Mouse (Mus musculus) hematopoietic stem cell, adult 5-6 weeks (primary cell): ENCODE measurements around the gene Adamts3. TPM values are rescaled to one million over a fixed set of nuclear protein-coding genes. Genes with fewer than 3 reads are reported as not detected.

Experiments used
- ATAC-seq, 2 experiments: fragments of 125-278 bp in 1 of 2; replicated peaks in 1 of 2; 2 replicates each; pipeline ENCODE4 v1.8.0; 2016 to 2017; ENCODE audit warnings: inconsistent platforms in 2 of 2, mild to moderate bottlenecking in 2 of 2, moderate number of reproducible peaks in 2 of 2, low read depth in 1 of 2, moderate TSS enrichment in 1 of 2; ENCODE audit not compliant: low FRiP score in 2 of 2, poor library complexity in 2 of 2, severe bottlenecking in 2 of 2, insufficient read depth in 1 of 2, low TSS enrichment in 1 of 2
- total RNA-seq: library from RNA; stranded (forward); fragments of 172-1452, 232-1000 nt; gene quantifications from 2 replicates; pipeline ENCODE4 v1.2.3, GENCODE M21; 2017

Adamts3 gene
- total RNA-seq, 1 experiment from 2014 or later: 8.7 TPM

DNA sequence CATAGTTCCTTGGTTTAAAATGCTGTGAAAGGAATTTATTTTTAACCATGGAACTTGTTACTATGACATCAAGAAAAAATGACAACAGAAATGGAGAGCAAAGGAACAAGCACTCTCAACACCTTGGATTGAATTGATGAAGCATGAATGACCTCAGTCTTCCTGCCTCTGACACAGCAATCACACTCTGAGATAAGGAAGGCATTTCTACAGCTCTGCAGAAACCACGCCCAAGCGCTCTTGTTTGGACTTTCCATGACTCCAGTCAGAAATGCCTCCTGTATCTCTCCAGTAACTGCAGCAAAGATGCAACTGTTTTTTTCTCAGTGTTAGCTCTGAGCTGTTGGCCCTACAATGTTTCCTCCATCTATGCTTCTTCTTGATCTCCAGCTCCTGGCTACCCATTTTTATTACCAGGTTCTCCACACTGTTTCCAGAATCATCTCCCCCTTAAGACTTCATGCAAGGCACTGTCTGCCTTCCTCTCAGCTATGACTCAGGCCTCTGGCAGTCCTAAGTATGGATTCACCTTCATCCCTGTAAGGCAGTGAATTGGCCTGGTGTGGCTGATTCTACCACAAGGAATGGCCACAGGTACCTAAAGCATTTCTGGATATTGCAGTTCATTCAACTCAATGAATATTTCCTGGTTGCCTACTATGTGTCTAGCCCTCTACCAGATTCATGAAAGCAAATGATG is 134.8 kb downstream of the Adamts3 start:
- ATAC-seq: peak; percentile 22 to 39; a peak in 1 of 4 replicates

GRCm38 (mm10) chr5:89747149-89747659 is 135.9 kb downstream of the Adamts3 start:
- ATAC-seq: no peak

GRCm38 (mm10) chr5:89745112-89745511 is 138.0 kb downstream of the Adamts3 start:
- ATAC-seq: no peak

- no peak for ATAC-seq
These were observed 148.4 kb downstream of the Adamts3 start for GRCm38 (mm10) chr5:89734759-89735158.

DNA sequence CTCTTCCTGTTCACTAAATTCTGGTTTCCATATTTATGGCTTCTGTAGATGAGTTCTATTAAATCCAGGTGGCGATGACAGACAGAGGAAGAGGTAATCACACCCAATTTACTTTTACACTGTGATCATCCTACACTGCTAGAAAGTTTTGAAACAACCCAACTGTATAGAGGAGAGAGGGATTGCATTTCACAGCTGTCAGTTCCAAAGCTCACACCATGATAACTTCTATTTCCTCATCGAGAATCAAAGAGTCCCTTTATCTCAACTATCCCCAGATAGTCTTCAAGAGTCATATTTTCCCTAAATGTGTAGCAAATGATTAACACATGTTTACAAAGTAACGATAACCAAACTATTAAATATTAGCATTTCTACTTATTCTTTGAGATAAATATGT is 152.7 kb downstream of the Adamts3 start:
- ATAC-seq: no peak

GRCm38 (mm10) chr5:89728117-89728516 is 155.0 kb downstream of the Adamts3 start:
- no peak for ATAC-seq

DNA sequence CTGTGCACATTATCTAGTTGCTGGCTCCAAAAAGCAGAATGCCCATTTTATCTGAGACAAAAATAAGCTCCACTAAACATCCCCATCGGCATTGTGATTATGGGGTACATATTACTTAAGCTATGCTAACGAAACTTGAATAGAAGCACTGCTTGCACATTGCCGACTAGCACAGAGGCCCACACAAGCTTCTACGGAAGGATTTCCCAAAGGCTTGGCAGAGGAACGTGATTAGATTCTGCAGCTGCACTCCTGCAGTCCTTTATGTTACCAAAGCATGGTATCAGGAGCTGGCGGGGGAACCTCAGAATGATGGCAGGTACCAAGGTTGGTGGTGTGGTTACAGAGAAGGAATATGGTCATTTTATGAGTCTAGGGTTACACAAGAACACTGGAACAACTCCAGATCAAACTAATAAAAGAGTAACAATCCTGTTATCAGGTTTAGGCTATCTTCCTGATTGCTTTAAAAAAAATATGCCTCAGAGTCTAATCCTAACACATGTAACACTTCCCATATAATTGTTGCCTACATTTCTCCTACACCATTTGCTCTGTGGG is 155.6 kb downstream of the Adamts3 start:
- ATAC-seq: no peak

- no peak for ATAC-seq
These were observed 168.6 kb downstream of the Adamts3 start for GRCm38 (mm10) chr5:89714552-89714951.

GRCm38 (mm10) chr5:89711116-89711859 is 171.8 kb downstream of the Adamts3 start:
- ATAC-seq: no peak

- ATAC-seq: no peak
These were observed 173.7 kb downstream of the Adamts3 start for GRCm38 (mm10) chr5:89709459-89709858.

DNA sequence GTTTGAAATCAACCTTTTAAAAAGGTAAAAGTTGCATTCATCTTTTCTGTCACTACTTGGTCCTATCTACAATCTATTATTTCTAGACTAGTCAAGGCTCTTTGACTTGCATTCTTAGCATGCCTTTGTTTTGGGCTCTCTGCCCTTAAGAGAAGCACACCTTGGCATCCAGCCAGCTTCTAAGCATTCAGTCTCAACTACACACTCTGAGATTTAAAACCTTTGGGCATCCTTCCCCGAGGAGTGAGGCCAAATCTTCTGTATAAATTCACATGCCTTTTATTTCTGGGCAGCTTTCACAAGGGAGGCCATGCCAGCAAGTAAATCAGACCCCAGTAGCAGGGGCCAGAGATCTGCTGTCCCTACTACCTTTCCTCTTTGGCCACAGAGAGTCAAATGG is 178.9 kb downstream of the Adamts3 start:
- no peak for ATAC-seq

DNA sequence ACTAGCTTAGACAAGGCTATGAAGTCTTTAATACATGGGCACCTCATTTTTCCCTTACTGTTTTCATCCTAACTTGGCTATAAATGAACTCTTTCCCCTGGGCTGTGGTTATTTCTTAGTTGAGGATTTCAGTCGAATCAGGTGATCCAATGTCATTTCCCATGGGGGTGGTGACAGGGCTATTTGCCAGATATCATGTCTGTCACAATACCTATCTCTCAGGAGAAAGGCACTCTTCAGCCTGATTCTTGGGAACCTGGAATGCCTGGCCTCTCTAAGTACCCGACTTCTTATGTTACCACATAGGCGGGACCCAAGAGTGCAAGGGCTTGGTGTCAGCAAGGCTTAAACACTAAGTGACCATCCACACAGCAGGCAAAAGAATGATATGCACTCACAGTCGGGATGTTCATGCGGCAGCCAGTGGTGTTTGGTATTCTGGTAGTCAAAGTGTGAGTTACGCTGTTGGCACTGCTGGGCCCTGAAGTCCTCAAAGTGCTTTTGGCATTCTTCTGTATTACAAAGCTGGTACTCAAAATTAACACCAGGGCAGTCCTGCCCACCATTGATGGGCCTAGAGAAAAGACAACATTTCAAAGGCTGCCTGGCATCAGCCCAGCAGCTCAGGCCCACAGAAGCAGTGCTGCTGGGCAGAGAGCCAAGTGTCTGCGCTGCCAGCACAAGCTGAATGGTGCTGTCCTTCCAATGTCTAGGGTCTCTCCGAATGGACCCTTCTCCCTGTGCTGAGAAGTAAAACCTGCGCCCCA is 181.7 kb downstream of the Adamts3 start:
- ATAC-seq: no peak

- no peak for ATAC-seq
These were observed 195.3 kb downstream of the Adamts3 start for GRCm38 (mm10) chr5:89687826-89688225.

- no peak for ATAC-seq
These were observed 203.1 kb downstream of the Adamts3 start for GRCm38 (mm10) chr5:89679871-89680536.

DNA sequence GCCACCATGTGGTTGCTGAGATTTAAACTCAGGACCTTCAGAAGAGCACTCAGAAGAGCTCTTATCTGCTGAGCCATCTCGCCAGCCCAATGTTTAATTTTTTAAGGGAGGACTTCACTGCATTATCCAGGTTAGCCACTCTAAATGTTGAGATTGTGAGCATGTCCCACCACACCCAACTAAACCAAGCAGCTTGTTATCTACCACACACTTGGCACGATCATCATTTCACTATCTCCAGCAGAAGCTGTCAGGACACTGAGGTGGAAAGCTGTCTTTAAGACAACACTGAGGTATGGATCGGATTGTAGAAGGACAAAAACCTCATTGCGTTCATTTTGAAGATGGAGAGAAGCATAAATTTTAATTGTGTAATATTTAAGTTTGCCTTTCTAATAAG is 205.0 kb downstream of the Adamts3 start:
- no peak for ATAC-seq

DNA sequence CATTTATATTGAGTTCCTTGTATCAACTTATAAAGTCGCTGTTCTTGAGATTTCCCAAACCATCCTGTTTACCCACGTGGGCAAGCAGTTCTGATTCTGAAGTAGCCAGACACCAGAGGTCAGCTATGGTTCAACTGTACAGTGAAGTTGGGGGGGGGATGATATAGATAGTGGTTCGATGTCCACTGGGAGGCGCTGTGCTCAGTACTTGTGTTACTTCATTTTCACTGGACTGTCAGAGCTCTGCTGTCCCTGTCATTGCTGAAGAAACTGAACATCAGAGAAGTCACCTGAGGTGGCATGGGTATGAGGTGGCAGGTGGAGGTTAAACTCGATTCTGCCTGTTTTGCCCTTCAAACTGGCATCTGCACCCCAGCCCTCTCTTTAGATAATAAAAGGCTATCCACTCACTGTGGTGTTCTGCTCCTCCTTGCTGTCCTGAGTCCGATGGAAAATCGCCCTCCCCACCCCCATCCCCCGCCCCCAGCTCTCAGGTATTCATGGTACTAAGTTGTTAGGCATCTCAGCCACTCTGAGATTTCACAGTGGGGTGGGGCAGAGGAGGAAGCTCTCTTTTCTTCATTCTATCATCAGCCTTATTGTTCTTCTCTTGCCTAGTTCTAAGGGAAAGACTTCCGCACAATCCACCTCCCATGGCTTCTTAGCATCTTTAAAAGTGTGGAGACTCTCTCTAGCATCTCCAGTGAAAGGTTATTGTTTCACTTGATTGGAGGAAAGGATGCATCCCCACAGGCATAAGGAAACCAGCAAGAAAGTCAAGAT is 208.9 kb downstream of the Adamts3 start:
- ATAC-seq: no peak
